Mouse (Mus musculus): ENCODE data around the gene Fiz1. TPM values are rescaled to one million over a fixed set of nuclear protein-coding genes. Genes with fewer than 3 reads are reported as not detected.

Gene Fiz1
- polyA plus RNA-seq, 2 experiments = 37.5 to 42.4 TPM

- Histone ChIP-seq H3K4me2 (replicated peaks; ENCODE audit: low read depth, low read length, severe bottlenecking) (peak overlapping the region; percentile 81), H3K9ac (ENCODE audit: low read depth, low read length, severe bottlenecking) (peak overlapping the region; percentile 72), H3K27me3 (ENCODE audit: control insufficient read depth, insufficient read depth, low read length) (peaks cover 16% of the 10 kb centered on the region), H3K36me3 (ENCODE audit: control insufficient read depth, insufficient read depth, low read length) (peaks cover 24% of the 10 kb centered on the region), H3K27ac (replicated peaks; ENCODE audit: low read depth, low read length) (no peak overlapping the region), H3K9me3 (ENCODE audit: control insufficient read depth, low read length) (0 out of 2 replicates have a peak, but pooled peaks cover 3% of the 10 kb centered on the region), H3K4me3 (replicated peaks; ENCODE audit: low read length) (peak overlapping the region; percentile 55), H3K4me1 (ENCODE audit: control insufficient read depth, insufficient read depth, low read length) (peaks cover 17% of the 10 kb centered on the region)
- WGBS = 7% methylated on average over 19 of the region's 19 CpGs
- no peak for TF ChIP-seq POLR2A (IDR thresholded peaks at IDR 0.05; ENCODE audit: borderline replicate concordance, extremely low read depth, insufficient read depth, insufficient read length)
- peak; percentile 66 for ATAC-seq (ENCODE audit: low FRiP score, low read depth)
- no peak for DNase-seq (ENCODE audit: low spot score)
These were observed 19.1 kb downstream of the Fiz1 start for GRCm38 (mm10) chr7:4995268-4996002.

- Histone ChIP-seq H3K27ac (replicated peaks; ENCODE audit: low read depth, low read length) (no peak overlapping the region), H3K36me3 (ENCODE audit: control insufficient read depth, insufficient read depth, low read length) (peaks cover 24% of the 10 kb centered on the region), H3K4me2 (replicated peaks; ENCODE audit: low read depth, low read length, severe bottlenecking) (peak overlapping the region; percentile 81), H3K9ac (ENCODE audit: low read depth, low read length, severe bottlenecking) (no peak overlapping the region; the same call in 1 of the 2 replicates), H3K4me1 (ENCODE audit: control insufficient read depth, insufficient read depth, low read length) (peaks cover 17% of the 10 kb centered on the region), H3K9me3 (ENCODE audit: control insufficient read depth, low read length) (0 out of 2 replicates have a peak, but pooled peaks cover 3% of the 10 kb centered on the region), H3K4me3 (replicated peaks; ENCODE audit: low read length) (peak overlapping the region; percentile 7; the same call in 1 of the 2 replicates), H3K27me3 (ENCODE audit: control insufficient read depth, insufficient read depth, low read length) (peaks cover 16% of the 10 kb centered on the region)
- 52% methylated on average over 56 of the region's 59 CpGs for WGBS
- DNase-seq (ENCODE audit: low spot score) (no peak), ATAC-seq (ENCODE audit: low FRiP score, low read depth) (no peak)
- no peak for TF ChIP-seq POLR2A (IDR thresholded peaks at IDR 0.05; ENCODE audit: borderline replicate concordance, extremely low read depth, insufficient read depth, insufficient read length)
These were observed 20.3 kb downstream of the Fiz1 start for GRCm38 (mm10) chr7:4993999-4994788.

DNA sequence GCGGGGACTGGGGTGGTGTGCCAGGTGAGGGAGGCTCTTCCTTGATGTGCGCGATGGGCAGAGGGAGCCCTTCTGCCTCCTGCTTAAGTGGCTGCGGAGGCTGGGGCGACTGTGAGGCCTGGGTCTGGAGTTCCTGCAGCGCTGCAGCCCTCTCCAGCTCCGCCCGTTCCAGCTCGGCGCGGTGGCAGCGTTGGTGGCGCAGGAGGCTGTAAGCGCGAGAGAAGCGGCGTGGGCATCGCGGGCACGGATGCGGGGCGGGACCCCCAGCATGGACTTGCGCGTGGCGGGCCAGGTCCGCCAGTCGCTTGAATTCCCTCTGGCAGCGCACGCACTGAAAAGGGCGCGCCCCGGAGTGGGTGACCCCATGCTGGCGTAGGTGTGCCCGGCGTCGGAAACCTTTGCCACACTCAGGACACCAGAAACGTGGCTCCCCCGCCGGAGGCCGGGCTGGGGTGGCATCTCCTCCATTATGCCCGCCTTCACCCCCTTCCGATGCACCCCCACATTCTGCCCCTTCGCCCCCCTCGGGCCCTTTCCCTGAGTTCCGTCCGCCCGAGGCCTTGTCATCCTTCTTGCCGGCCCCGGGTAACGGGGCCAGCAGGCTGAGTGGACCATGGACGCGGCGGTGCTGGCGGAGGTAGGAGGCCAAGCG is 21.0 kb downstream of the Fiz1 start:
- Histone ChIP-seq H3K4me3 (replicated peaks; ENCODE audit: low read length) (peak overlapping the region; percentile 7; the same call in 1 of the 2 replicates), H3K9ac (ENCODE audit: low read depth, low read length, severe bottlenecking) (no peak overlapping the region), H3K4me2 (replicated peaks; ENCODE audit: low read depth, low read length, severe bottlenecking) (no peak overlapping the region; the same call in 1 of the 2 replicates), H3K36me3 (ENCODE audit: control insufficient read depth, insufficient read depth, low read length) (peaks cover 24% of the 10 kb centered on the region), H3K9me3 (ENCODE audit: control insufficient read depth, low read length) (0 out of 2 replicates have a peak, but pooled peaks cover 3% of the 10 kb centered on the region), H3K4me1 (ENCODE audit: control insufficient read depth, insufficient read depth, low read length) (peaks cover 17% of the 10 kb centered on the region), H3K27me3 (ENCODE audit: control insufficient read depth, insufficient read depth, low read length) (peaks cover 16% of the 10 kb centered on the region), H3K27ac (replicated peaks; ENCODE audit: low read depth, low read length) (no peak overlapping the region)
- no peak for TF ChIP-seq POLR2A (IDR thresholded peaks at IDR 0.05; ENCODE audit: borderline replicate concordance, extremely low read depth, insufficient read depth, insufficient read length)
- 45% methylated on average over 36 of the region's 55 CpGs for WGBS
- no peak for ATAC-seq (ENCODE audit: low FRiP score, low read depth)
- DNase-seq (ENCODE audit: low spot score) = no peak

DNA sequence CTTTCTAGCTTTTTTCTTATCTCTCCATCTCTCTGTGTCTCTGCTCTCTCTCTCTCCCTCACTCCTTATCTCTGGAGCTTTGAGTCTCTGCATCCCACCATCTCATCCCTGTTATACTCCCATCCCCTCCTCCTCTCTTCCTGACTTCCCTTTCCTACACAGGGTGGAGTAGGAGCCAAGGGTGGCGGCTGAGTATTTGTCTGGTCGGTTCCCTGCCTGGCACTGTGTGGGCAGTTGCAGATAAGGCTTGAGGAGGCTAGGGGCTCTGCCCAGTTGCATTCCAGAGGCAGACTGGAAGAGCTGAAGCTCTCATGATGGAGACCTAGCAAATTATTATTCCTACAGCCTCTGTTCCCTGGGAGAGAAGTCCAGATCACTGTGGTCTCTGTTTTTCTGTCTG is 26.2 kb downstream of the Fiz1 start:
- peaks cover 17% of the 10 kb centered on the region for H3K36me3 ChIP-seq (ENCODE audit: control insufficient read depth, insufficient read depth, low read length)
- TF ChIP-seq POLR2A (IDR thresholded peaks at IDR 0.05; ENCODE audit: borderline replicate concordance, extremely low read depth, insufficient read depth, insufficient read length) = no peak
- H3K9me3 ChIP-seq (ENCODE audit: control insufficient read depth, low read length) = 0 out of 2 replicates have a peak, but pooled peaks cover 3% of the 10 kb centered on the region
- H3K9ac ChIP-seq (ENCODE audit: low read depth, low read length, severe bottlenecking) = no peak overlapping the region
- no peak for ATAC-seq (ENCODE audit: low FRiP score, low read depth)
- H3K27me3 ChIP-seq (ENCODE audit: control insufficient read depth, insufficient read depth, low read length) = peaks cover under 1% of the 10 kb centered on the region; the same call in 1 of the 2 replicates
- H3K4me1 ChIP-seq (ENCODE audit: control insufficient read depth, insufficient read depth, low read length) = no peaks in the 10 kb centered on the region
- no peak for DNase-seq (ENCODE audit: low spot score)
- 68% methylated on average over 2 of the region's 2 CpGs for WGBS
- no peak overlapping the region for H3K4me2 ChIP-seq (replicated peaks; ENCODE audit: low read depth, low read length, severe bottlenecking)
- H3K27ac ChIP-seq (replicated peaks; ENCODE audit: low read depth, low read length) = no peak overlapping the region
- H3K4me3 ChIP-seq (replicated peaks; ENCODE audit: low read length) = no peak overlapping the region

- 91% methylated on average over 7 of the region's 7 CpGs for WGBS
- no peaks in the 10 kb centered on the region for H3K36me3 ChIP-seq (ENCODE audit: control insufficient read depth, insufficient read depth, low read length)
- no peak overlapping the region for H3K27ac ChIP-seq (replicated peaks; ENCODE audit: low read depth, low read length)
- no peaks in the 10 kb centered on the region for H3K4me1 ChIP-seq (ENCODE audit: control insufficient read depth, insufficient read depth, low read length)
- TF ChIP-seq POLR2A (IDR thresholded peaks at IDR 0.05; ENCODE audit: borderline replicate concordance, extremely low read depth, insufficient read depth, insufficient read length) = no peak
- H3K4me2 ChIP-seq (replicated peaks; ENCODE audit: low read depth, low read length, severe bottlenecking) = no peak overlapping the region
- H3K9ac ChIP-seq (ENCODE audit: low read depth, low read length, severe bottlenecking) = no peak overlapping the region
- no peak for ATAC-seq (ENCODE audit: low FRiP score, low read depth)
- no peaks in the 10 kb centered on the region for H3K9me3 ChIP-seq (ENCODE audit: control insufficient read depth, low read length)
- H3K4me3 ChIP-seq (replicated peaks; ENCODE audit: low read length) = no peak overlapping the region
- no peaks in the 10 kb centered on the region for H3K27me3 ChIP-seq (ENCODE audit: control insufficient read depth, insufficient read depth, low read length)
- DNase-seq (ENCODE audit: low spot score) = no peak
These were observed 37.7 kb downstream of the Fiz1 start for GRCm38 (mm10) chr7:4976832-4977231.
